Mouse (Mus musculus) lung, embryonic 16.5 days (tissue): Measurements from ENCODE around the gene Aamp. TPM values are rescaled to one million over a fixed set of nuclear protein-coding genes. Genes with fewer than 3 reads are reported as not detected.
A peak's percentile ranks its signal among the peaks of the same experiment; 100 is the strongest.

Source experiments
- ATAC-seq: fragments of 200-750 bp; cut with Nextera tagmentation; 2 replicates; pipeline ENCODE4 v1.8.0; 2017; ENCODE audit warnings: low read depth, mild to moderate bottlenecking, moderate library complexity
- H3K27ac ChIP-seq: fragments of 300-500 bp; sonication (generic); 2 replicates; pipeline ENCODE4 v1.5.1; 2014; ENCODE audit warnings: mild to moderate bottlenecking, control low read depth, low read length
- H3K27me3 ChIP-seq: fragments of 300-500 bp; sonication (generic); 2 replicates; pipeline ENCODE4 v1.6.1; 2014; ENCODE audit warnings: low read depth, low read length, mixed read lengths; ENCODE audit not compliant: control insufficient read depth, insufficient read depth
- H3K36me3 ChIP-seq: fragments of 300-500 bp; sonication (generic); 2 replicates; pipeline ENCODE4 v1.6.1; 2014; ENCODE audit warnings: low read length; ENCODE audit not compliant: control insufficient read depth, insufficient read depth
- H3K4me1 ChIP-seq: fragments of 300-500 bp; sonication (generic); replicated peaks from 2 replicates; pipeline ENCODE4 v1.6.1; 2014; ENCODE audit warnings: low read length, mixed read lengths; ENCODE audit not compliant: control insufficient read depth, insufficient read depth
- H3K4me2 ChIP-seq: fragments of 300-500 bp; sonication (generic); 2 replicates; pipeline ENCODE4 v1.6.1; 2014; ENCODE audit warnings: low read depth, low read length, control low read depth
- H3K4me3 ChIP-seq: fragments of 300-500 bp; sonication (generic); 2 replicates; pipeline ENCODE4 v1.5.1; 2014; ENCODE audit warnings: mild to moderate bottlenecking, low read length, control low read depth
- H3K9ac ChIP-seq: fragments of 300-500 bp; sonication (generic); 2 replicates; pipeline ENCODE4 v1.6.1; 2014; ENCODE audit warnings: low read length, control low read depth
- H3K9me3 ChIP-seq: fragments of 300-500 bp; sonication (generic); 2 replicates; pipeline ENCODE4 v1.6.1; 2016; ENCODE audit warnings: low read length; ENCODE audit not compliant: control insufficient read depth
- WGBS: fragments of 180-500 bp; shearing (Covaris S2); extraction: QIAGEN DNeasy Blood & Tissue Kit; methylation state at CpG from one replicate; pipeline ENCODE4 v1.1.7; 2014; 5-methylcytosine and 5-hydroxymethylcytosine counted together
- polyA plus RNA-seq: library from polyadenylated mRNA; unstranded; fragments of >200 nt; fragmentation: Nextera tagmentation; extraction: Ambion mirVana; gene quantifications from 2 replicates; pipeline ENCODE4 v1.2.1, GENCODE M21; 2015

Gene Aamp
- polyA plus RNA-seq, 1 experiment from 2014 or later: 252 TPM

GRCm38 (mm10) chr1:74295456-74296171, 11.1 kb upstream of the Aamp start:
- H3K27me3 ChIP-seq: no peaks in the 10 kb centered on the region
- peak overlapping the region; percentile 24 for H3K4me3 ChIP-seq
- H3K9ac ChIP-seq: peak overlapping the region; percentile 60
- H3K4me1 ChIP-seq: peaks cover 70% of the 10 kb centered on the region
- peak overlapping the region; percentile 99 for H3K27ac ChIP-seq
- no peaks in the 10 kb centered on the region for H3K9me3 ChIP-seq
- H3K4me2 ChIP-seq: peak overlapping the region; percentile 51
- H3K36me3 ChIP-seq: peaks cover 14% of the 10 kb centered on the region
- 5% methylated on average over 9 of the region's 9 CpGs for WGBS
- ATAC-seq: peak; percentile 94

GRCm38 (mm10) chr1:74294733-74295455, 10.4 kb upstream of the Aamp start:
- Histone ChIP-seq H3K36me3 (peaks cover 14% of the 10 kb centered on the region), H3K4me3 (peak overlapping the region; percentile 24; the same call in 1 of the 2 replicates), H3K27me3 (no peaks in the 10 kb centered on the region), H3K9me3 (no peaks in the 10 kb centered on the region), H3K9ac (peak overlapping the region; percentile 60), H3K27ac (peak overlapping the region; percentile 99), H3K4me2 (peak overlapping the region; percentile 51), H3K4me1 (peaks cover 71% of the 10 kb centered on the region)
- 85% methylated on average over 6 of the region's 6 CpGs for WGBS
- ATAC-seq: no peak

GRCm38 (mm10) chr1:74294090-74294643, 9.6 kb upstream of the Aamp start:
- Histone ChIP-seq H3K4me3 (no peak overlapping the region), H3K27me3 (no peaks in the 10 kb centered on the region), H3K27ac (peak overlapping the region; percentile 70), H3K36me3 (peaks cover 15% of the 10 kb centered on the region), H3K9me3 (no peaks in the 10 kb centered on the region), H3K4me1 (peaks cover 69% of the 10 kb centered on the region), H3K9ac (no peak overlapping the region), H3K4me2 (no peak overlapping the region)
- no peak for ATAC-seq
- WGBS: 79% methylated on average over 3 of the region's 3 CpGs

- Histone ChIP-seq H3K4me2 (no peak overlapping the region), H3K27me3 (no peaks in the 10 kb centered on the region), H3K4me1 (peaks cover 63% of the 10 kb centered on the region), H3K4me3 (no peak overlapping the region), H3K9ac (no peak overlapping the region), H3K36me3 (peaks cover 21% of the 10 kb centered on the region), H3K27ac (peak overlapping the region; percentile 70), H3K9me3 (no peaks in the 10 kb centered on the region)
- peak; percentile 48 for ATAC-seq
- 69% methylated on average over 8 of the region's 8 CpGs for WGBS
These were observed 8.9 kb upstream of the Aamp start for GRCm38 (mm10) chr1:74293306-74293960.

GRCm38 (mm10) chr1:74292331-74293020, 7.9 kb upstream of the Aamp start:
- H3K36me3 ChIP-seq: peaks cover 28% of the 10 kb centered on the region
- H3K9ac ChIP-seq: no peak overlapping the region
- no peak overlapping the region for H3K4me2 ChIP-seq
- H3K4me1 ChIP-seq: peaks cover 54% of the 10 kb centered on the region
- no peaks in the 10 kb centered on the region for H3K27me3 ChIP-seq
- ATAC-seq: no peak
- no peaks in the 10 kb centered on the region for H3K9me3 ChIP-seq
- peak overlapping the region; percentile 70 for H3K27ac ChIP-seq
- WGBS: 81% methylated on average over 11 of the region's 11 CpGs
- H3K4me3 ChIP-seq: no peak overlapping the region

GRCm38 (mm10) chr1:74290141-74290540, 5.6 kb upstream of the Aamp start:
- no peak overlapping the region for H3K4me2 ChIP-seq
- no peaks in the 10 kb centered on the region for H3K9me3 ChIP-seq
- no peaks in the 10 kb centered on the region for H3K27me3 ChIP-seq
- H3K4me1 ChIP-seq: peaks cover 41% of the 10 kb centered on the region
- no peak overlapping the region for H3K4me3 ChIP-seq
- peak overlapping the region; percentile 31 for H3K27ac ChIP-seq
- H3K9ac ChIP-seq: 0 out of 2 replicates have a peak overlapping the region, but pooled peaks have one; percentile 15
- peaks cover 28% of the 10 kb centered on the region for H3K36me3 ChIP-seq
- ATAC-seq: no peak; the same call in 1 of the 2 replicates
- WGBS: 65% methylated on average over 5 of the region's 5 CpGs

- Histone ChIP-seq H3K9me3 (no peaks in the 10 kb centered on the region), H3K4me2 (no peak overlapping the region), H3K4me3 (no peak overlapping the region), H3K4me1 (peaks cover 37% of the 10 kb centered on the region), H3K27me3 (no peaks in the 10 kb centered on the region), H3K36me3 (peaks cover 28% of the 10 kb centered on the region), H3K9ac (no peak overlapping the region), H3K27ac (peak overlapping the region; percentile 31; the same call in 1 of the 2 replicates)
- 76% methylated on average over 2 of the region's 2 CpGs for WGBS
- ATAC-seq: no peak
These were observed 5.2 kb upstream of the Aamp start for GRCm38 (mm10) chr1:74289740-74290139.

GRCm38 (mm10) chr1:74289248-74289647, 4.7 kb upstream of the Aamp start:
- H3K9me3 ChIP-seq: no peaks in the 10 kb centered on the region
- no peak overlapping the region for H3K4me2 ChIP-seq
- H3K36me3 ChIP-seq: peaks cover 28% of the 10 kb centered on the region
- peaks cover 33% of the 10 kb centered on the region for H3K4me1 ChIP-seq
- WGBS: 79% methylated on average over 9 of the region's 9 CpGs
- H3K4me3 ChIP-seq: no peak overlapping the region
- no peak overlapping the region for H3K9ac ChIP-seq
- ATAC-seq: no peak
- H3K27ac ChIP-seq: no peak overlapping the region
- H3K27me3 ChIP-seq: no peaks in the 10 kb centered on the region
